Mouse (Mus musculus): Measurements from ENCODE around the gene Hook2. TPM values are rescaled to one million over a fixed set of nuclear protein-coding genes. Genes with fewer than 3 reads are reported as not detected.

Hook2 gene
- total RNA-seq, 1 experiment from 2014 or later: 10.8 TPM

DNA sequence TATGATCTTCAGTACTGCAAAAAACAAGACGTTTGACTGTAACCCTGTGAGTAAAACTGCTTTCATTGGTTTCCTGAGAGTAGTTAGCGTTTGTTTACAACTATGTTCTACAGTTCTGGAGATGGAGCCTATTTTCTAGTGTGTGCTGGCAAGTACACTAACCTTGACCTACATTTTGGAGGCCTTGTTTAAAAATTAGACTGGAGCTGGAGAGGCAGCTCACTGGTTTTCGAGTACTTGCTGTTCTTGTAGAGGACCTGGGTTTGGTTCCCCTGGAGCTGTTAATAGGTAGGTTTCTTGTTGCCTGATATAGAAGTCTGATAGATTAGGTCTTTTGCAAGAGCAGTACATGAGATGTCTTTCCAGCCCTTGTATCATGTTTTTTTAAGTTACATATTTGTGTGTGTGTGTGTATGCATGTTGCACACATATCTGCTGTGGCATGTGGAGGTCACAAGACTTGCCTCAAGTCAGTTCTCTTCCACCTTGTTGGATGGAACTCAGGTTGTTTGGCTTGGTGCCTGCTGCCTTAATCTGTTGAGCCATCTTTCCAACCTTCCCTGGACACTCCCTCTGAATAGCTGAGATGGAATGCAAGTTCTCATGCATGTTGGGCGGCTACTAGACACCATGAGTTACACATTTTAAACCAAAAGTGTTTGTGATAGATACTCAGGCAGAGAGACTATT lies 42.4 kb downstream of the Hook2 start:
- no peak for DNase-seq

DNA sequence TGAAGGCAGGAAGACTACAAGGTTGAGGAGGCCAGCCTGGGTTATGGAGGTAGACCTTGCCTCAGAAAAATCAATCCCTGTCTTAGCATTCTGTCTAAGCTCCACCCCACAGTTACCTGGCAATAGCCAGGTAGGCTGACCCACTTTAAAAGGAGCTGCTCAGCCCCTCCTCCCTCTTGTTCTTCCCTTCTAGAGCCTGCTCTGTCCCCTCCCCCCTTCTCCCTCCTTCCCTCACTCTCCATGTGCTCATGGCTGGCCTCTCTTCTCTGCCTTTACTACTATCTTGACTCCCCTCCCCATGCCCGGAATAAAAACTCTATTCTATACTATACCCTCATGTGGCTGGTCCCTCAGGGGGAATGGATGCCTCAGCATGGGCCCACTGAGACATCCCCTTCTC lies 43.5 kb downstream of the Hook2 start:
- no peak for DNase-seq

DNA sequence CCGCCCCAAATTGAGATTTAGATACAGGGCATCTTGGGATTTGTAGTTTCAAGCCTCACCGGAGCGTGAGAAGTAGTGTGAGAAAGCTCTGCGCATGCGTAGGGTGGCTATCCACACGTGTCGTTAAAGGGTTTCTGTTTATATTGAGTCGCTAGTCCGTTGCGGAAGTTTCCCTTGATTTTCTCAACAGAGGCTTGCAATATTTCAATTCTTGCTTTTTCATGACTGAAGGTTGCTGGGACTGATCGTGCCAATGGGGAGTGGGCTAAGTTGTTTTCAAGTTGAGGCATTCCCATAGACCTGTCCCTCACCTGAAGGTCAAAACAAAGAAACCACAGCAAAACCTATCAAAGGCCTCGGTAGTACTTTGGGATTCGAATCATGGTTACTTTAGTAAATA lies 44.4 kb downstream of the Hook2 start:
- peak; percentile 75 for DNase-seq

DNA sequence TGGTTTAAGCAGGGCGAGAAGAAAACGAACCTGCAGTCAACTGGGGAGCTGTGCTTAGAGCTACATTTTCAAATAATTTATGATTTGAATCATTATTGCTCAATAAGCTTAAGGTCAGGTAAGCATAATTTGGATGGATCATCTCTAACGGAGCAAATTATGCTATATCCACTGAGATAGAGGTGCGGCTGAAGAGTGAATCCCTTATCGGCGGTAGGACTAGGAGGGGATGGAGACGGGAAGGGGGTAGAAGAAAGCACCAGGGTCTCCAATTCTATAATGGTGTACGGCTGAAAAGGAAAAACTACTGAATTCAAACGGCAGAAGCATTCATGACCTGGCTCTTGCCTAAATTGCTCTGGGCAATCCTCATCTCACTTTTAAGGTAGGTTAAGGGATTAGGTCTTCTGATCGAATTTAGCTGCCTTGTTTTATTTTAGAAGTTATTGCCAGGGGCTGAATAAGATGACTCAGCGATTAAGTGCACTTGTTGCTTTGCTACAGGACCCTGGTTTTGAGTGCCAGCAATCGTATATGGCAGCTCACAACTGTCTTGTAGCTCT lies 44.8 kb downstream of the Hook2 start:
- DNase-seq: no peak

DNA sequence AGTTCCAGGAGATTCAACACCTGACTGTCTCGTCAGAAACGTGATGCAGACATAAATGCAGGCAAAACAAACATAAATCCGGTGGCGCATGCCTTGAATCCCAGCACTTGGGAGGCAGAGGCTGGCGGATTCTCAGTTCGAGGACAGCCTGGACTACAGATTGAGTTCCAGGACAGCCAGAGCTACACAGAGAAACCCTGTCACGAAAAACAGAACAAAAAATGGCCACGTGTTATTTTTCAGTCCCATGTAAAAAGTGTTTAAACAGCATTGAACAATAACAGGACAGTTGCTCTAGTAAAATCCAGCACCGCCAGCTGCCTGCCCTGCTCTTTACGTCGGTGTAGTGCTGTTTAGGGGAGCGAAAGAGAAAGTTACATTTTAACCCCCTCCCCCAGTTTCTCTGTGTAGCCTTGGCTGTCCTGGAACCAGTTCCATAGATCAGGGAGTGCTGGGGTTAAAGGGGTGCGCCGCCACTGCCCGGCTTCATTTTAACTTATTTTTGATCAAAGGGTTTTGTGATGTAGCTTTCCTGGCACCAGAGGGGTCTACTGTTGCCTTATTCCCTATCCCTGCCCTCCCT lies 45.4 kb downstream of the Hook2 start:
- DNase-seq: no peak

DNA sequence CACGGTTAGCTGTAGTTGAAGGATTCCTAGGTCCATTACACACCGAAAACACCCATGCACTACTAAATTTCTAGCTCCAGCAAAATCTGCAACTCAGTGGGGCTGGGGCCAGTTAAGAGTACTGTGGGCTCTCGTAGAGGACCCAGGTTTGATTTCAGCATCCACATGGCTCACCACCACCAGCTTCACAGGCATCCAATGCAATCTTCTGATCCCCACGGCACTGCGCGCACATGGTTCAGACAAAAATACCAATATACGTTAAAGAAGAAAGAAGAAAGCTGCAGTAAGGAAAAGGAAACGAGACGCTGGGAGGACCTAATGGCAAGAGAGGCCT lies 45.9 kb downstream of the Hook2 start:
- no peak for DNase-seq

DNA sequence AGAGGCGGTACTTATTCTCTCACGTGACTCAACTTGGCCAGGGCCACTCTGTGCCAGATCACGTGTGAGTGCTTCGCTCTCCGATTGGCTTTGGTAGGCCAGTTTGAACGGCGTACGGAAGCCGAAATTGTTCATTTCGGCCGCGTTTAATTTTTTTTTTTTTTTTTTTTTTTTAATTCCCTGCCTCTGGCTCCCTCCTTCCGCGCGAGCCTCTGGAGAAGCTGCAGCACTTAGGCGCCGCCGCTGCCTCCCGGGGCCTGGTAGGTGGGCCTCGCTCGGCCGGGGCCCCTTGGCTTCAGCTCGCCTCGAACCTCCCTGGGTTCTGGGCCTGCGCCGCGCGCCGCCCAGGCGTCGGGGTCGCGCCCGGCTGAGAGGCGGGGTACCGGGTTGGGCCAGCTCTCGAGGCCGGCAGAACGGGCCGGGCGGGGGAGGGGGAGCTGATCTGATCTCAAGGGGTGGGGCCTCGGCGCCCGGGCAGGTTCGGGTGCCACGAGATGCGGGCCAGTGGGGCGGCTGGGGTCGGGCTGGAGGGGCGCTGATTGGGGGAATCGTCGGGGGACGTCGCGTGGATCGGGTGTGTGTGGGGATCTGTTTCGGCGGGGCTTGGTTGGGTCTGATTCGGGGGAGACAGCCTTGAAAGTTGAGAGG lies 46.4 kb downstream of the Hook2 start, which contains the start of gene Tnpo2:
TSS of gene Tnpo2 (plus strand) at position 198 of the 648 bp plus-strand sequence.
- DNase-seq: peak; percentile 91

DNA sequence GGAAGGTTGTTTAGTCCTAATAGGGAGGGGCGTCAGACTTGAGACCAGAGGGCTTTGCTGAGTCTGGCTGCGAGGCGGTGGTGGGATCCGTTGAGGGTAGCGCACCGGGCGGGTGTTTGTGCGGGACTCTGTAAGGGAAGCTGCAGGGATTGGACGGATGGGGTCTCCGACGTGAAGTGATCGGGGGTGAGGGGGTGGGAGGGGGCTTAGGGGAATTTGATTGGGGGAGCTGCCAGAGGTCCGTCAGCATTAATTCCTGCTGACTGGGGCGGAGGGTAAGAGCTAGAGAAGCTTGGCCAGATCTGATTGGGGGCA lies 46.9 kb downstream of the Hook2 start:
- no peak for DNase-seq

DNA sequence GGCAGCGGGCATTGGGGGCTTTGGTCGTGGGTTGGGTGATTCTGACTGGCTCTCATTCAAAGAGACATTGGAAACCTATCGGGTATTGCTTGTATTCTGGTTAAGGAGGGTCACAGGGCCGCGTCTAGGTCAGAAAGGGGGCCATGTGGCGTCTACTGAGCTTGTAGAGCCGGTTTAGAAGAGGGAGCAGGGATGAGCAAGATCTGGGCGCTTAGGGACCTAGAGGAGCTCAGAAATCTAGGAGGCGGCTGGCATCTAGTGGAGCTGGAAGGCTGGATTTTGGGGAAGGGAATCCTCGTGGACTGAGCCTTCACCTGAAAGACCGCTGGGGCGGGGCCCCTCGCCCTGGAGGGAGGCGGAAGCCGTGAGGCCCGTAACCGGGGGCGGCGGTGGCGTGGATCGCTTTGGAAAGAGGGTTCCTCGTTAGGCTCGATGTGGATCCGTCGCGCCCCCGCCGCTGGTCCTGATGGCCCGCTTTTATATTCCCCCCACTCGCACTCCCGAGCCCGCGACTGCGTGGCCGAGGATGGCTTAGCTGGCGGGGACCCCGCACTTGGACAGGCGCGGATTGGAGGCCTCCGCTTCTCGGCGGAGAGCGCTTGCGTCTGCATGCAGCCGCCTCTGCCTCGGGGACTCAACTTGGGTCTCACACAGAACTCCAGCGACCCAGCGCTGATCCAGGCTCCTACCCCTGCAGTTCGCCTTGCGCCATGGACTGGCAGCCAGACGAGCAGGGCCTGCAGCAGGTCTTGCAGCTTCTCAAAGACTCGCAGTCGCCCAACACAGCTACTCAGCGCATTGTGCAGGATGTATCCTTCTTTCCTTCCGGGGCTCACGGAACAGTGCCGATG lies 47.5 kb downstream of the Hook2 start:
- DNase-seq: peak; percentile 60

DNA sequence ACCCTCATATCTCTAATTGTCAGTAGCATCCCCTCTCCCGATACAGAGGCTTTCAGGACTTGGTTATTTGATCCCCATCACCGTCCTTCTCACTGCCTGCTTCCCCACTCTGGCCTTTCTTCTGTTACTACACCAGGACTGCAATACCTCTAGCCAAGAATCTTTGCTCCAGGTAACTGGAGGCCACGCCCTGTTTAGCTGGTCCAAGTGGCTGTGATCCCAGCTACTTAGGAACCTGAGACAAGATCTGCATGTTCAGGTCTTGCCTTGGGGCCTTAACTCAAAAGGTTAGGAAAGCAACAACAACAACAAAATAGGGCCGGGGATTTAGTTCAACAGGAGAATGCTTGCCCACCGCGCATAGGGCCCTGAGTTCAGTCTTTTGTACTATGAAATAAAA lies 53.2 kb downstream of the Hook2 start:
- DNase-seq: no peak

Other genes starting within 250 kb of the Hook2 start
- 87.7 and 111 TPM in 2 replicates for gene Nfix, start 190.3 kb upstream of the Hook2 start, total RNA-seq (2021)
- 11.2 and 11.6 TPM in 2 replicates for gene Dand5, start 167.8 kb upstream of the Hook2 start, total RNA-seq (2021)
- gene Gadd45gip1, start 159.1 kb upstream of the Hook2 start, total RNA-seq (2021): 55.1 and 59.9 TPM in 2 replicates
- 116 and 120 TPM in 2 replicates for gene Rad23a, start 149.9 kb upstream of the Hook2 start, total RNA-seq (2021)
- 489 and 566 TPM in 2 replicates for gene Calr, start 143.7 kb upstream of the Hook2 start, total RNA-seq (2021)
- gene Farsa, start 133.6 kb upstream of the Hook2 start, total RNA-seq (2021): 62.3 and 67.2 TPM in 2 replicates
- gene Syce2, start 118.5 kb upstream of the Hook2 start, total RNA-seq (2021): 10.6 and 13.9 TPM in 2 replicates
- gene Gcdh, start 96.7 kb upstream of the Hook2 start, total RNA-seq (2021): 47.7 and 59.5 TPM in 2 replicates
- 0.27 TPM in 1 of 2 replicates, not detected in the other for gene Klf1, start 88.7 kb upstream of the Hook2 start, total RNA-seq (2021)
- 13.6 and 14.6 TPM in 2 replicates for gene Dnase2a, start 82.0 kb upstream of the Hook2 start, total RNA-seq (2021)
- 1.3 and 3.0 TPM in 2 replicates for gene Mast1, start 53.2 kb upstream of the Hook2 start, total RNA-seq (2021)
- not detected in 2 replicates for gene Rtbdn, start 43.6 kb upstream of the Hook2 start, total RNA-seq (2021)
- gene Gm49661, start 21.2 kb upstream of the Hook2 start, total RNA-seq (2021): 4.4 TPM in 1 of 2 replicates, not detected in the other
- gene Prdx2, start 21.0 kb upstream of the Hook2 start, total RNA-seq (2021): 496 and 624 TPM in 2 replicates
- gene Rnaseh2a, start 20.8 kb upstream of the Hook2 start, total RNA-seq (2021): 101 and 159 TPM in 2 replicates
- 32.8 and 33.2 TPM in 2 replicates for gene Junb, start 11.9 kb upstream of the Hook2 start, total RNA-seq (2021)
- gene Best2, start 23.9 kb downstream of the Hook2 start, total RNA-seq (2021): not detected in 2 replicates
- gene Asna1, start 34.7 kb downstream of the Hook2 start, total RNA-seq (2021): 95.0 and 105 TPM in 2 replicates
- 152 and 164 TPM in 2 replicates for gene Trir, start 36.2 kb downstream of the Hook2 start, total RNA-seq (2021)
- 71.1 and 78.3 TPM in 2 replicates for gene Tnpo2, start 46.3 kb downstream of the Hook2 start, total RNA-seq (2021)
- gene Fbxw9, start 69.5 kb downstream of the Hook2 start, total RNA-seq (2021): 17.7 and 21.7 TPM in 2 replicates
- not detected in 2 replicates for gene Gm5741, start 77.4 kb downstream of the Hook2 start, total RNA-seq (2021)
- gene Dhps, start 81.2 kb downstream of the Hook2 start, total RNA-seq (2021): 25.8 and 36.9 TPM in 2 replicates
- 86.5 and 108 TPM in 2 replicates for gene Wdr83os, start 90.1 kb downstream of the Hook2 start, total RNA-seq (2021)
- gene Wdr83, start 90.7 kb downstream of the Hook2 start, total RNA-seq (2021): 22.7 and 29.2 TPM in 2 replicates
- 54.3 and 58.5 TPM in 2 replicates for gene Man2b1, start 92.7 kb downstream of the Hook2 start, total RNA-seq (2021)
- 1.5 and 2.4 TPM in 2 replicates for gene Zfp791, start 132.5 kb downstream of the Hook2 start, total RNA-seq (2021)
- not detected in 2 replicates for gene Cks1brt, start 161.3 kb downstream of the Hook2 start, total RNA-seq (2021)
- gene Olfr371, start 235.4 kb downstream of the Hook2 start, total RNA-seq (2021): not detected in 2 replicates